Mouse (Mus musculus): ENCODE measurements at regions not wholly inside any gene's neighbourhood (a gene's known extent, or its start where the extent isn't known, plus 50 kb on each side); places are given as distances from the start of the nearest gene placed in this dataset.

DNA sequence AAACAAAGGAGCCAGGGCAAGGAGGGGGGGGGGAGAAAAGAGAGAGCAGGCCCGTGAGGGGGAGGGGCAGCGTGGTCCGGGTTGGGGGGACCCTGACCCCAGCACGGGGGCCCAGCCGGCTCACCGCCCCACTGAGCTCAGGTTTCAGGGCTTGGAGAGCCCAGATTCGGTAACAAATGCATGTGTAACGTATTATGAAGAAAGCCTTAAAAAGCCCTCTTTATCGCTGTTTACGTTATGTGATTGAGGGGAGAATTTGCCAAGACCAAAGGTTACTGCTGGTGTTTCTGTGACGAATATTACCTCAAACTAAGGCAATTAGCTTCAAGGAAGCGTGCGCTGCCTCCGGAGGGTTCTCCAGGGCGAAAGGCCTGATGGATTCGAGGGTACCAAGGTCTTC lies 54.2 kb downstream of the Barx1 start:
- TF ChIP-seq MAFK (IDR thresholded peaks at IDR 0.05; ENCODE audit: insufficient read depth, low read depth, low read length), result no peak
- Histone ChIP-seq H3K9ac (ENCODE audit: insufficient read depth, low read depth, low read length, poor library complexity, severe bottlenecking) (no peak overlapping the region), H3K4me1 (ENCODE audit: control insufficient read depth in 2 of 2, insufficient read depth in 2 of 2, low read length in 2 of 2, poor library complexity in 1 of 2) (peaks cover 0 to 5% of the 10 kb centered on the region in 2 experiments; a peak in 1 of 4 replicates), H3K36me3 (ENCODE audit: control insufficient read depth, insufficient read depth, low read length, poor library complexity, severe bottlenecking) (no peaks in the 10 kb centered on the region), H3K27ac (ENCODE audit: insufficient read depth, low read depth, low read length, poor library complexity, severe bottlenecking) (no peak overlapping the region), H3K9me3 (ENCODE audit: control insufficient read depth, insufficient read depth, low read depth, low read length) (no peaks in the 10 kb centered on the region), H3K4me3 (ENCODE audit: insufficient read depth in 1 of 2, low read depth in 1 of 2, low read length in 2 of 2, poor library complexity in 1 of 2, severe bottlenecking in 1 of 2) (no peak overlapping the region)
- no peak for DNase-seq (ENCODE audit: low read depth, low spot score)
- in situ Hi-C loops (cut with MboI; ENCODE audit: low sequenced_read_pairs in 2 of 2, unreplicated experiment in 2 of 2), result no loop called here

GRCm38 (mm10) chr13:48717451-48717850 lies 54.7 kb downstream of the Barx1 start:
- H3K27ac ChIP-seq (ENCODE audit: insufficient read depth, low read depth, low read length, poor library complexity, severe bottlenecking), result no peak overlapping the region
- TF ChIP-seq CHD2 (IDR thresholded peaks at IDR 0.05; ENCODE audit: low read depth, low read length) (no peak), MAFK (IDR thresholded peaks at IDR 0.05; ENCODE audit: insufficient read depth, low read depth, low read length) (no peak), HCFC1 (IDR thresholded peaks at IDR 0.05; ENCODE audit: borderline replicate concordance, insufficient read depth, low read length) (no peak), ZC3H11A (IDR thresholded peaks at IDR 0.05; ENCODE audit: borderline replicate concordance, low read depth, low read length) (no peak)
- no peak for DNase-seq (ENCODE audit: low read depth, low spot score)
- H3K4me1 ChIP-seq (ENCODE audit: control insufficient read depth in 2 of 2, insufficient read depth in 2 of 2, low read length in 2 of 2, poor library complexity in 1 of 2), result peaks cover 0 to 5% of the 10 kb centered on the region in 2 experiments; a peak in 1 of 4 replicates
- H3K4me3 ChIP-seq (ENCODE audit: insufficient read depth in 1 of 2, low read depth in 1 of 2, low read length in 2 of 2, poor library complexity in 1 of 2, severe bottlenecking in 1 of 2), result no peak overlapping the region
- no peaks in the 10 kb centered on the region for H3K36me3 ChIP-seq (ENCODE audit: control insufficient read depth, insufficient read depth, low read length, poor library complexity, severe bottlenecking)
- H3K9ac ChIP-seq (ENCODE audit: insufficient read depth, low read depth, low read length, poor library complexity, severe bottlenecking), result no peak overlapping the region
- H3K9me3 ChIP-seq (ENCODE audit: control insufficient read depth, insufficient read depth, low read depth, low read length), result no peaks in the 10 kb centered on the region
- in situ Hi-C loops (cut with MboI; ENCODE audit: low sequenced_read_pairs in 2 of 2, unreplicated experiment in 2 of 2), result no loop called here

DNA sequence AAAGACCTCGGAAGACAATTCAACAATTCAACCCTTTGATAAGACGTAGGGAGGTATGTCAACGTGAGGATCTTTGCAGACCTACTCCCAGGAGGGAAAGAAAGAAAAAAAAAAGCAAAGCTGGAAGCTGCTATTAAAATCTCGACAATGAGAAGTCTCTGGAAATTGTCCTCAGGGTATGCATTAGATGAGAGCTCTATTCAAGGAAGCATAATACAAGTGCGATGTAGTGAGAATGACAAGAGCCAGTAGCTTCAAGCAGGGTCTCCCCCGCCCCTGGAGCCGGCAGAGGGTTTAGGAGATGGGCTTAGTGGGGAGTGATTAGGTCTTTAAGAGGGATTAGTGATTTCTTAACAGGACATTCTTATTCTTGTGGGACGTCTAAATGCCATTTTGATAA lies 60.9 kb downstream of the Barx1 start:
- in situ Hi-C loops (cut with MboI; ENCODE audit: low sequenced_read_pairs in 2 of 2, unreplicated experiment in 2 of 2), result no loop called here
- TF ChIP-seq MAFK (IDR thresholded peaks at IDR 0.05; ENCODE audit: insufficient read depth, low read depth, low read length) (no peak), ZC3H11A (IDR thresholded peaks at IDR 0.05; ENCODE audit: borderline replicate concordance, low read depth, low read length) (no peak), ZNF384 (IDR thresholded peaks at IDR 0.05; ENCODE audit: low read depth, low read length) (no peak), HCFC1 (IDR thresholded peaks at IDR 0.05; ENCODE audit: borderline replicate concordance, insufficient read depth, low read length) (no peak), CHD2 (IDR thresholded peaks at IDR 0.05; ENCODE audit: low read depth, low read length) (no peak)

DNA sequence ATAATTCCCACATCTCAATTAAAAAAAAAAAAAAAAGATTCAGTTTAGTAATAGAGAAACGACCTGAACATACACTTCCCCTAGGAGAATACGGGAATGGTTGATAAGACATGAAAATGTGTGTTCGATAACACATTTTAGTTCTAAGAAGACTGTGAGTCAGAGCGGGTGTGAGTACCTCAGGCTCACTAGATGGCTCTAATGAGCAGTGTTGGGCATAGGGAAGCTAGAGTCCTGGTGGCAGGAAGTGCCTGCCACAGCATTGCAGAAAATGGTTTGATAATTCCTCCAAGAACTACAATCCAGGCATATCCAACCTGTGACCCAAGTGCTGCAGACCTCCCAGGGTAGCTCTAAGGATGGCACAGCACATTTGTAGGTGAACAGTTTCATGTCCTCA lies 63.6 kb downstream of the Barx1 start:
- in situ Hi-C loops (cut with MboI; ENCODE audit: low sequenced_read_pairs in 2 of 2, unreplicated experiment in 2 of 2), result no loop called here
- H3K4me1 ChIP-seq (ENCODE audit: control insufficient read depth in 2 of 2, insufficient read depth in 2 of 2, low read length in 2 of 2, poor library complexity in 1 of 2), result peaks cover 0 to 2% of the 10 kb centered on the region in 2 experiments; a peak in 1 of 4 replicates
- no peak overlapping the region for H3K27ac ChIP-seq (ENCODE audit: insufficient read depth, low read depth, low read length, poor library complexity, severe bottlenecking)
- no peaks in the 10 kb centered on the region for H3K36me3 ChIP-seq (ENCODE audit: control insufficient read depth, insufficient read depth, low read length, poor library complexity, severe bottlenecking)
- no peak overlapping the region for H3K9ac ChIP-seq (ENCODE audit: insufficient read depth, low read depth, low read length, poor library complexity, severe bottlenecking)
- H3K4me3 ChIP-seq (ENCODE audit: insufficient read depth in 1 of 2, low read depth in 1 of 2, low read length in 2 of 2, poor library complexity in 1 of 2, severe bottlenecking in 1 of 2), result no peak overlapping the region
- TF ChIP-seq CHD2 (IDR thresholded peaks at IDR 0.05; ENCODE audit: low read depth, low read length), result no peak
- TF ChIP-seq ZC3H11A (IDR thresholded peaks at IDR 0.05; ENCODE audit: borderline replicate concordance, low read depth, low read length), result no peak
- TF ChIP-seq ZNF384 (IDR thresholded peaks at IDR 0.05; ENCODE audit: low read depth, low read length), result no peak
- no peak for TF ChIP-seq HCFC1 (IDR thresholded peaks at IDR 0.05; ENCODE audit: borderline replicate concordance, insufficient read depth, low read length)
- TF ChIP-seq MAFK (IDR thresholded peaks at IDR 0.05; ENCODE audit: insufficient read depth, low read depth, low read length), result no peak
- no peaks in the 10 kb centered on the region for H3K9me3 ChIP-seq (ENCODE audit: control insufficient read depth, insufficient read depth, low read depth, low read length)
- DNase-seq (ENCODE audit: low read depth, low spot score), result no peak

More for the DNA sequence above, 60.9 kb downstream of the Barx1 start:
- Histone ChIP-seq H3K4me3 (ENCODE audit: insufficient read depth in 1 of 2, low read depth in 1 of 2, low read length in 2 of 2, poor library complexity in 1 of 2, severe bottlenecking in 1 of 2) (no peak overlapping the region), H3K4me1 (ENCODE audit: control insufficient read depth in 2 of 2, insufficient read depth in 2 of 2, low read length in 2 of 2, poor library complexity in 1 of 2) (no peaks in the 10 kb centered on the region), H3K9me3 (ENCODE audit: control insufficient read depth, insufficient read depth, low read depth, low read length) (no peaks in the 10 kb centered on the region), H3K36me3 (ENCODE audit: control insufficient read depth, insufficient read depth, low read length, poor library complexity, severe bottlenecking) (no peaks in the 10 kb centered on the region), H3K27ac (ENCODE audit: insufficient read depth, low read depth, low read length, poor library complexity, severe bottlenecking) (no peak overlapping the region), H3K9ac (ENCODE audit: insufficient read depth, low read depth, low read length, poor library complexity, severe bottlenecking) (no peak overlapping the region)
- no peak for DNase-seq (ENCODE audit: low read depth, low spot score)
